Mouse (Mus musculus): ENCODE measurements at regions not wholly inside any gene's neighbourhood (a gene's known extent, or its start where the extent isn't known, plus 50 kb on each side); places are given as distances from the start of the nearest gene placed in this dataset.

DNA sequence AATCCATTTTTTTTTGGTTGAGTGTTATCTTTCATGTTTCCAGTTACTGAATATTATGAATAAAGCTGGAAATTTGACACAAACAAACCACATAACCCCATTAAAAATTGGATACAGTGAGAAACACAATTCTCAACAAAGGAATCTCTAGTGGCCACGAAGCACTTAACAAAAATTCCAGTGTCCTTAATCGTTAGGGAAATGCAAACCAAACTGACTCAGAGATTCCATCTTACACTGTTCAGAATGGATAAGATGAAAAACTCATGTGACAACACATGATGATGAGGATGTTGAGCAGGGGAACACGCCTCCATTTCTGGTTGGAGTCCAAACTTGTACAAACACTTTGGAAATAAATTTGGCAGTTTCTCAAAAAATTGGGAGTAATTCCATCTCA, 57.3 kb downstream of the Tktl2 start:
- Histone ChIP-seq H3K9ac (no peak overlapping the region), H3K9me3 (no peaks in the 10 kb centered on the region), H3K27ac (no peak overlapping the region), H3K4me1 (no peaks in the 10 kb centered on the region), H3K4me2 (replicated peaks) (no peak overlapping the region), H3K4me3 (no peak overlapping the region), H3K36me3 (no peaks in the 10 kb centered on the region), H3K27me3 (no peaks in the 10 kb centered on the region)
- 81% methylated on average over 3 of the region's 3 CpGs for WGBS
- no peak for ATAC-seq (ENCODE audit: low FRiP score, low read depth)

DNA sequence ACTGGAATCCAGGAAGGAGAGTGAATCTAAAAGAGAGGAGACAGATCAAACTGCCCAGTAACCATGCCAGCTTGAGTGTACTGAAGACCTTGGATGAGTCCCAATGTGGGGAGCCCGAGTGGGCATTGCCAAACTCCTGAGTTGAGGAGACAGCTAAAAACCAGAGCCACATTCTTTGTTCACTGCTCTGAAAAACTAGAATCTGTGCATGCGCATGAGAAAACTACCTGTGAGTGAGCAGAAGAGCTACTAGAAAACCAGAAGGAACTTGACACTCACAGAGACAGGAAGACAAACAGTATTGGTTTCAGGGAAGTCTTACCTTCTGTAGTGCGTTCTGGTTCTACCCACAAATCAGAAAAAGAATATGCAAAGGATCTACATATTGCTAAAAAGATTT, 74.6 kb downstream of the Tktl2 start:
- Histone ChIP-seq H3K36me3 (no peaks in the 10 kb centered on the region), H3K4me1 (no peaks in the 10 kb centered on the region), H3K9ac (no peak overlapping the region), H3K4me3 (no peak overlapping the region), H3K27me3 (no peaks in the 10 kb centered on the region), H3K4me2 (replicated peaks) (no peak overlapping the region), H3K27ac (no peak overlapping the region), H3K9me3 (no peaks in the 10 kb centered on the region)
- 82% methylated on average over 3 of the region's 3 CpGs for WGBS
- no peak for ATAC-seq (ENCODE audit: low FRiP score, low read depth)

DNA sequence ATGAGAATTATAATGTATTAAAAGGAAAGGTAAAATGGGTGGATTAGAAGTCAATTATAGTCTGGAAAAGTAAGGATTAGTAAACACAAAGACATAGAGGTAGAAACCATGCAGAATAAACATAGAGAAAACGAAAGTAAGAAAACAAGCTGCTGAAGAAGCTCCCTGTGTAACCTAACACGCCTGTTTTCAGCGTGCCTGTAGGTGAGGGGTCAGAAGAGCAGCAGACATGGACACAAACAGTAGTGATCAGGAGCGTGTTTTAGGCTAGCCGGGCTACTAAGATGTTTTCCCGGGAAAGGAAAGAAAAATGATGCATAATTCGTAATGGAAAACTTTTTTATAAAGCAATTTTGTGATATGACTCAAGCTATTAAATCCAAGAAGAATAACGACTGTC, 75.3 kb downstream of the Tktl2 start:
- Histone ChIP-seq H3K9ac (no peak overlapping the region), H3K4me2 (replicated peaks) (no peak overlapping the region), H3K36me3 (no peaks in the 10 kb centered on the region), H3K4me1 (no peaks in the 10 kb centered on the region), H3K27ac (no peak overlapping the region), H3K27me3 (no peaks in the 10 kb centered on the region), H3K9me3 (no peaks in the 10 kb centered on the region), H3K4me3 (no peak overlapping the region)
- no peak for ATAC-seq (ENCODE audit: low FRiP score, low read depth)
- WGBS, result 76% methylated on average over 8 of the region's 8 CpGs

DNA sequence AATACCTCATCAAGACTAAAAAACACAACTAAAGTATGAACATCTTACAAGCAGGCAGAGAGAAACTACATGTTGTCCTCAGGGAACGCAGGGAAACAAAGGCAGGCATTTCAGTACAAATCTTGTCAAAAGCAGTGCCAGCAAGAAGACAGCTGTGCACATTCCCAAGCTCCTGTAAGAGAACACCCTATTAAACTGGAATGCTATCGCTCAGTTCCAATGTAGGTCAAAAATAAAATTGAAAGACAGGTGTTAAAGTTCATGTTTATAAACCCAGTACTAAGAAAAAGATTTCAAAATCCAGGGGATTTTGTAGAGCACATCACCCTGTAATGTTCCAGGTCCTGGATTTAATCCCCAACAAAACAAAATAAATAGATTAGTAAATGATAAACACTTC, 75.7 kb downstream of the Tktl2 start:
- Histone ChIP-seq H3K9me3 (no peaks in the 10 kb centered on the region), H3K27me3 (no peaks in the 10 kb centered on the region), H3K9ac (no peak overlapping the region), H3K27ac (no peak overlapping the region), H3K4me1 (no peaks in the 10 kb centered on the region), H3K4me3 (no peak overlapping the region), H3K4me2 (replicated peaks) (no peak overlapping the region), H3K36me3 (no peaks in the 10 kb centered on the region)
- peak; percentile 36; the same call in 1 of the 2 replicates for ATAC-seq (ENCODE audit: low FRiP score, low read depth)
- 76% methylated on average over 2 of the region's 2 CpGs for WGBS

DNA sequence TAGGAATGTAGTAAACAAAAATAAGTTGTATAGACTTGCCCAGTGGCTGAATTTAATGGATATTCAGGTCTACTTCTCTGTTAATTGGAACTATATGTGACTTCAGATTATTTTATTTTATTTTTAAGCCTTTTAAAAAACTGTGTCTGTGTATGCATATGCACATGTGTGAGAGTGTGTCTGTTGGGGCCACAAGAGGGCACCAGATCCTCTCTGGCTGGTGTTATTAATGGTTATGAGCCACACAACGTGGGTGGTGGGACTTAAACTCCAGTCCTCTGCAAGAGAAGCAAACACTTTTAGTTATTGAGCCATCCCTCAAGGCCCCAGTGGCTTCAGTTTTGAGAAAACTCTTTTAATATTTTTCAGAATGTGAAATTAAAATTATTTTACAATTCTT, 77.9 kb downstream of the Tktl2 start:
- H3K27ac ChIP-seq, result no peak overlapping the region
- no peaks in the 10 kb centered on the region for H3K27me3 ChIP-seq
- 52% methylated on average over 1 of the region's 1 CpGs for WGBS
- no peaks in the 10 kb centered on the region for H3K36me3 ChIP-seq
- no peaks in the 10 kb centered on the region for H3K9me3 ChIP-seq
- no peak overlapping the region for H3K4me2 ChIP-seq (replicated peaks)
- no peaks in the 10 kb centered on the region for H3K4me1 ChIP-seq
- H3K4me3 ChIP-seq, result no peak overlapping the region
- no peak overlapping the region for H3K9ac ChIP-seq
- no peak for ATAC-seq (ENCODE audit: low FRiP score, low read depth)

DNA sequence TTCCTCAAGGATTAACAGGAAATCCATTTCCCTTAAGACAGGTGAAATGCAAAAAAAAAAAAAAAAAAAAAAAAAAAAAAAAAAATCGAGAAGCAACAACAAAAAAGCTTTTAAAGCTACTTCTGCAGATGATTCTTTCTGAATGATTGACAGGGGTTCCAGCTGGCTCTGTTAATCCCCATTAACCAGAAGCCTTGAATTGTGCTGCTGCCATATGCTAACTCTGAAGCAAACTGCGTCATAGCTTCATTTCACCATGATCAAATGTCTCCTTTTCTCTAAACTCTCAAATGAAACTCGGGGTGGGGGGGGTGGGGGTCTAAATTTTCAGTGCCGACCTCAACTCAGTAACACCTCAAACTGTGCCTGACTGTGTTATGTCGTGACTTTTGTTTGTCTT, 80.7 kb downstream of the Npy5r start:
- no peak overlapping the region for H3K4me3 ChIP-seq
- H3K9me3 ChIP-seq, result no peaks in the 10 kb centered on the region
- no peaks in the 10 kb centered on the region for H3K4me1 ChIP-seq
- no peak overlapping the region for H3K4me2 ChIP-seq (replicated peaks)
- ATAC-seq (ENCODE audit: low FRiP score, low read depth), result no peak
- H3K27me3 ChIP-seq, result no peaks in the 10 kb centered on the region
- no peak overlapping the region for H3K27ac ChIP-seq
- no peaks in the 10 kb centered on the region for H3K36me3 ChIP-seq
- no peak overlapping the region for H3K9ac ChIP-seq
- WGBS, result 65% methylated on average over 5 of the region's 5 CpGs

DNA sequence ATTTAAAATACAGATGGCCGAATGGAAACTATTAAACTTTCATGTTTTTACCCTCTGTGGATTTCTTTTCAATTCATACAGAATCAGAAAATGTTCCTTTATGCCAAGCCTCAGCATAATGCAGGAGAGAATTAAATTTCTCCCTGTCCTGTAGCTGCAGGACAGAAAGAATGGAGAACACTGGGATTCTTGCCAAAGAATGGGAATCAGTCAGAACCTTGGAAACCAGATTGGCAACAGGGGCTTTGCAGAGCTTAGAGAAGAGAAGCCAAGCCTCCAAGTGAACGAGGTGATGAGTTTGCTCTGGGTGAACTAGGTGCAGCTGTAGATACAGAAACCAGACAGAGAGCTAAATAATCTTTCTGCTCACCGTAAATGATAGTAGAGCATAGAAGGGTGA, 64.6 kb downstream of the Npy5r start:
- H3K36me3 ChIP-seq, result no peaks in the 10 kb centered on the region

DNA sequence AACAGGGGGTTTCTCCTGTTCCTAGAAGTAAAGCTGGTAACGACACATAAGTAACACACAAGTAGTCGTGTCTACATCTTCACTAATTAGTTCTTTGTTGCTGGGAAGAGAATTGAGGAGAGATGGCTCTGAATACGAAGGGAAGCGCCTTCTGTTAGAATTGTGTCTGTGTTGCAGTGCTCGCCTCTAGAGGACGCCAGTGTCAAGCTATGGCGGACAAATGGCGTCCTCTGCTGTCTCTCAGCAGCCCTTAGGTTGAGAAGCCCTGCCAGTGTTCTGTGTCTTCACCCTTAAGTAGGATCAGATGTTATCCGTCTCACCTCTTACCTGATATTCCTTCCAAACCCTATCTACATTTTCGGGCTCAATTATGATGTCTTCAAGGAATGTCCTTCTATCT, 64.1 kb downstream of the Npy5r start:
- H3K4me1 ChIP-seq, result no peaks in the 10 kb centered on the region
- no peaks in the 10 kb centered on the region; the same call in 1 of the 2 replicates for H3K9me3 ChIP-seq
- H3K4me3 ChIP-seq, result no peak overlapping the region
- H3K9ac ChIP-seq, result no peak overlapping the region
- ATAC-seq (ENCODE audit: low FRiP score, low read depth), result no peak
- H3K4me2 ChIP-seq (replicated peaks), result no peak overlapping the region
- H3K36me3 ChIP-seq, result no peaks in the 10 kb centered on the region
- no peak overlapping the region for H3K27ac ChIP-seq
- 68% methylated on average over 10 of the region's 10 CpGs for WGBS
- H3K27me3 ChIP-seq, result no peaks in the 10 kb centered on the region

More for the DNA sequence above, 64.6 kb downstream of the Npy5r start:
- Histone ChIP-seq H3K27me3 (no peaks in the 10 kb centered on the region), H3K4me3 (no peak overlapping the region), H3K4me1 (no peaks in the 10 kb centered on the region), H3K9me3 (no peaks in the 10 kb centered on the region; the same call in 1 of the 2 replicates), H3K4me2 (replicated peaks) (no peak overlapping the region), H3K9ac (no peak overlapping the region), H3K27ac (no peak overlapping the region)
- 62% methylated on average over 3 of the region's 3 CpGs for WGBS
- no peak for ATAC-seq (ENCODE audit: low FRiP score, low read depth)
